Mouse (Mus musculus) midbrain, embryonic 15.5 days (tissue): ENCODE data around the gene Smarca4. TPM values are rescaled to one million over a fixed set of nuclear protein-coding genes. Genes with fewer than 3 reads are reported as not detected.
"Not testable (repeated sequence)": the region's sequence is repeated elsewhere in the genome, so short reads cannot be mapped to it uniquely, and the experiment has no call there.

ENCODE experiments used
- ATAC-seq: fragments of 200-750 bp; cut with Nextera tagmentation; replicated peaks from 2 replicates; pipeline ENCODE4 v1.8.0; 2017; ENCODE audit warnings: moderate TSS enrichment
- H3K27ac ChIP-seq: fragments of 300-500 bp; sonication (generic); 2 replicates; pipeline ENCODE4 v1.5.1; 2015; ENCODE audit warnings: mild to moderate bottlenecking, inconsistent platforms
- H3K27me3 ChIP-seq: fragments of 300-500 bp; sonication (generic); replicated peaks from 2 replicates; pipeline ENCODE4 v1.6.1; 2015; ENCODE audit warnings: inconsistent platforms
- H3K36me3 ChIP-seq: fragments of 300-500 bp; sonication (generic); replicated peaks from 2 replicates; pipeline ENCODE4 v1.6.1; 2015; ENCODE audit warnings: inconsistent platforms
- H3K4me1 ChIP-seq: fragments of 300-500 bp; sonication (generic); 2 replicates; pipeline ENCODE4 v1.6.1; 2015; ENCODE audit warnings: inconsistent platforms
- H3K4me2 ChIP-seq: fragments of 300-500 bp; sonication (generic); 2 replicates; pipeline ENCODE4 v1.6.1; 2015; ENCODE audit warnings: inconsistent platforms, mild to moderate bottlenecking, moderate library complexity
- H3K4me3 ChIP-seq: fragments of 300-500 bp; sonication (generic); 2 replicates; pipeline ENCODE4 v1.5.1; 2015; ENCODE audit warnings: mild to moderate bottlenecking, inconsistent platforms
- H3K9ac ChIP-seq: fragments of 300-500 bp; sonication (generic); 2 replicates; pipeline ENCODE4 v1.6.1; 2015; ENCODE audit warnings: mild to moderate bottlenecking, inconsistent platforms
- H3K9me3 ChIP-seq: fragments of 300-500 bp; sonication (generic); 2 replicates; pipeline ENCODE4 v1.6.1; 2016; ENCODE audit warnings: inconsistent platforms
- WGBS: fragments of 180-500 bp; shearing (Covaris S2); methylation state at CpG from one replicate; pipeline ENCODE4 v1.1.7; 2015; ENCODE audit warnings: mixed read lengths; 5-methylcytosine and 5-hydroxymethylcytosine counted together
- polyA plus RNA-seq: library from polyadenylated mRNA; unstranded; fragments of >200 nt; fragmentation: Nextera tagmentation; extraction: Ambion mirVana; gene quantifications from 2 replicates; pipeline ENCODE4 v1.2.1, GENCODE M21; 2015

Smarca4 gene
- polyA plus RNA-seq, 1 experiment from 2014 or later = 163 TPM

- Histone ChIP-seq H3K27ac (no peak overlapping the region), H3K4me2 (no peak overlapping the region), H3K4me3 (no peak overlapping the region), H3K9ac (no peak overlapping the region), H3K4me1 (no peaks in the 10 kb centered on the region), H3K9me3 (no peaks in the 10 kb centered on the region), H3K27me3 (no peaks in the 10 kb centered on the region), H3K36me3 (peaks cover 71% of the 10 kb centered on the region)
- WGBS = 86% methylated on average over 3 of the region's 3 CpGs
- ATAC-seq = no peak
Observed at GRCm38 (mm10) chr9:21683897-21684296, 67.9 kb downstream of the Smarca4 start.

- H3K4me1 ChIP-seq = no peaks in the 10 kb centered on the region
- H3K9me3 ChIP-seq = no peaks in the 10 kb centered on the region
- H3K36me3 ChIP-seq = peaks cover 71% of the 10 kb centered on the region
- no peak overlapping the region for H3K4me2 ChIP-seq
- no peak overlapping the region for H3K27ac ChIP-seq
- H3K27me3 ChIP-seq = no peaks in the 10 kb centered on the region
- 88% methylated on average over 7 of the region's 7 CpGs for WGBS
- no peak overlapping the region for H3K4me3 ChIP-seq
- H3K9ac ChIP-seq = no peak overlapping the region
- ATAC-seq = no peak
Observed at GRCm38 (mm10) chr9:21688554-21688953, 72.6 kb downstream of the Smarca4 start.

- WGBS = 90% methylated on average over 3 of the region's 3 CpGs
- H3K4me2 ChIP-seq = no peak overlapping the region
- H3K4me3 ChIP-seq = no peak overlapping the region
- no peaks in the 10 kb centered on the region for H3K4me1 ChIP-seq
- H3K27ac ChIP-seq = no peak overlapping the region
- no peak for ATAC-seq
- peaks cover 67% of the 10 kb centered on the region for H3K36me3 ChIP-seq
- H3K9me3 ChIP-seq = no peaks in the 10 kb centered on the region
- no peaks in the 10 kb centered on the region for H3K27me3 ChIP-seq
- no peak overlapping the region for H3K9ac ChIP-seq
Observed at GRCm38 (mm10) chr9:21690031-21690430, 74.1 kb downstream of the Smarca4 start.

GRCm38 (mm10) chr9:21691862-21692261 is 75.9 kb downstream of the Smarca4 start:
- no peaks in the 10 kb centered on the region for H3K4me1 ChIP-seq
- no peak overlapping the region for H3K4me3 ChIP-seq
- no peaks in the 10 kb centered on the region for H3K9me3 ChIP-seq
- H3K27me3 ChIP-seq = no peaks in the 10 kb centered on the region
- H3K9ac ChIP-seq = no peak overlapping the region
- 55% methylated on average over 2 of the region's 2 CpGs for WGBS
- H3K4me2 ChIP-seq = no peak overlapping the region
- no peak overlapping the region for H3K27ac ChIP-seq
- ATAC-seq = no peak
- peaks cover 60% of the 10 kb centered on the region for H3K36me3 ChIP-seq

GRCm38 (mm10) chr9:21692491-21692890 is 76.5 kb downstream of the Smarca4 start:
- no peak overlapping the region for H3K27ac ChIP-seq
- ATAC-seq = no peak
- WGBS = 98% methylated on average over 4 of the region's 4 CpGs
- peaks cover 59% of the 10 kb centered on the region for H3K36me3 ChIP-seq
- no peak overlapping the region for H3K4me2 ChIP-seq
- H3K9ac ChIP-seq = no peak overlapping the region
- no peak overlapping the region for H3K4me3 ChIP-seq
- no peaks in the 10 kb centered on the region for H3K27me3 ChIP-seq
- H3K4me1 ChIP-seq = no peaks in the 10 kb centered on the region
- no peaks in the 10 kb centered on the region for H3K9me3 ChIP-seq

- H3K4me3 ChIP-seq = no peak overlapping the region
- peaks cover 49% of the 10 kb centered on the region for H3K36me3 ChIP-seq
- no peak overlapping the region for H3K27ac ChIP-seq
- no peak for ATAC-seq
- no peak overlapping the region for H3K4me2 ChIP-seq
- no peaks in the 10 kb centered on the region for H3K9me3 ChIP-seq
- H3K4me1 ChIP-seq = no peaks in the 10 kb centered on the region
- no peaks in the 10 kb centered on the region for H3K27me3 ChIP-seq
- no peak overlapping the region for H3K9ac ChIP-seq
Observed at GRCm38 (mm10) chr9:21694071-21694470, 78.1 kb downstream of the Smarca4 start.

- no peak for ATAC-seq
- H3K9ac ChIP-seq = no peak overlapping the region
- H3K27me3 ChIP-seq = no peaks in the 10 kb centered on the region
- no peaks in the 10 kb centered on the region for H3K9me3 ChIP-seq
- H3K27ac ChIP-seq = no peak overlapping the region
- no peak overlapping the region for H3K4me3 ChIP-seq
- 91% methylated on average over 5 of the region's 5 CpGs for WGBS
- H3K36me3 ChIP-seq = peaks cover 48% of the 10 kb centered on the region
- H3K4me1 ChIP-seq = no peaks in the 10 kb centered on the region
- H3K4me2 ChIP-seq = no peak overlapping the region
Observed at GRCm38 (mm10) chr9:21695229-21695792, 79.3 kb downstream of the Smarca4 start.

- Histone ChIP-seq H3K27ac (no peak overlapping the region), H3K4me1 (no peaks in the 10 kb centered on the region), H3K4me2 (no peak overlapping the region), H3K4me3 (no peak overlapping the region), H3K27me3 (no peaks in the 10 kb centered on the region), H3K36me3 (peaks cover 62% of the 10 kb centered on the region), H3K9ac (no peak overlapping the region), H3K9me3 (no peaks in the 10 kb centered on the region)
- ATAC-seq = no peak
- WGBS = 88% methylated on average over 6 of the region's 6 CpGs
Observed at GRCm38 (mm10) chr9:21697121-21697520, 81.2 kb downstream of the Smarca4 start.

GRCm38 (mm10) chr9:21699280-21699679 is 83.3 kb downstream of the Smarca4 start:
- peaks cover 65% of the 10 kb centered on the region for H3K36me3 ChIP-seq
- not testable (repeated sequence) for H3K4me2 ChIP-seq, H3K9ac ChIP-seq, H3K4me1 ChIP-seq, H3K27me3 ChIP-seq, H3K4me3 ChIP-seq, ATAC-seq, H3K27ac ChIP-seq, H3K9me3 ChIP-seq
- 87% methylated on average over 6 of the region's 6 CpGs for WGBS

GRCm38 (mm10) chr9:21701091-21701490 is 85.1 kb downstream of the Smarca4 start:
- Histone ChIP-seq H3K9ac (no peak overlapping the region), H3K27me3 (no peaks in the 10 kb centered on the region), H3K4me1 (no peaks in the 10 kb centered on the region), H3K36me3 (peaks cover 69% of the 10 kb centered on the region), H3K27ac (no peak overlapping the region), H3K4me3 (no peak overlapping the region), H3K9me3 (no peaks in the 10 kb centered on the region), H3K4me2 (no peak overlapping the region)
- WGBS = 94% methylated on average over 14 of the region's 14 CpGs
- ATAC-seq = no peak

GRCm38 (mm10) chr9:21703494-21703893 is 87.5 kb downstream of the Smarca4 start:
- Histone ChIP-seq H3K4me2 (no peak overlapping the region), H3K27ac (no peak overlapping the region), H3K4me3 (no peak overlapping the region), H3K36me3 (peaks cover 68% of the 10 kb centered on the region), H3K9me3 (no peaks in the 10 kb centered on the region), H3K27me3 (no peaks in the 10 kb centered on the region), H3K9ac (no peak overlapping the region), H3K4me1 (no peaks in the 10 kb centered on the region)
- WGBS = 95% methylated on average over 7 of the region's 7 CpGs
- ATAC-seq = no peak

GRCm38 (mm10) chr9:21706085-21706484 is 90.1 kb downstream of the Smarca4 start:
- Histone ChIP-seq H3K9me3 (no peaks in the 10 kb centered on the region), H3K27me3 (no peaks in the 10 kb centered on the region), H3K4me1 (no peaks in the 10 kb centered on the region), H3K9ac (no peak overlapping the region), H3K4me2 (no peak overlapping the region), H3K27ac (no peak overlapping the region), H3K4me3 (no peak overlapping the region), H3K36me3 (peaks cover 53% of the 10 kb centered on the region)
- no peak for ATAC-seq
- WGBS = 86% methylated on average over 4 of the region's 4 CpGs

- Histone ChIP-seq H3K27me3 (no peaks in the 10 kb centered on the region), H3K36me3 (peaks cover 47% of the 10 kb centered on the region), H3K9ac (no peak overlapping the region), H3K9me3 (no peaks in the 10 kb centered on the region), H3K4me2 (no peak overlapping the region), H3K27ac (no peak overlapping the region), H3K4me3 (no peak overlapping the region), H3K4me1 (no peaks in the 10 kb centered on the region)
- ATAC-seq = peak; percentile 63; the same call in 1 of the 2 replicates
- WGBS = 89% methylated on average over 8 of the region's 8 CpGs
Observed at GRCm38 (mm10) chr9:21706586-21707265, 90.8 kb downstream of the Smarca4 start.
